Mouse (Mus musculus): ENCODE measurements at regions not wholly inside any gene's neighbourhood (a gene's known extent, or its start where the extent isn't known, plus 50 kb on each side); places are given as distances from the start of the nearest gene placed in this dataset.

DNA sequence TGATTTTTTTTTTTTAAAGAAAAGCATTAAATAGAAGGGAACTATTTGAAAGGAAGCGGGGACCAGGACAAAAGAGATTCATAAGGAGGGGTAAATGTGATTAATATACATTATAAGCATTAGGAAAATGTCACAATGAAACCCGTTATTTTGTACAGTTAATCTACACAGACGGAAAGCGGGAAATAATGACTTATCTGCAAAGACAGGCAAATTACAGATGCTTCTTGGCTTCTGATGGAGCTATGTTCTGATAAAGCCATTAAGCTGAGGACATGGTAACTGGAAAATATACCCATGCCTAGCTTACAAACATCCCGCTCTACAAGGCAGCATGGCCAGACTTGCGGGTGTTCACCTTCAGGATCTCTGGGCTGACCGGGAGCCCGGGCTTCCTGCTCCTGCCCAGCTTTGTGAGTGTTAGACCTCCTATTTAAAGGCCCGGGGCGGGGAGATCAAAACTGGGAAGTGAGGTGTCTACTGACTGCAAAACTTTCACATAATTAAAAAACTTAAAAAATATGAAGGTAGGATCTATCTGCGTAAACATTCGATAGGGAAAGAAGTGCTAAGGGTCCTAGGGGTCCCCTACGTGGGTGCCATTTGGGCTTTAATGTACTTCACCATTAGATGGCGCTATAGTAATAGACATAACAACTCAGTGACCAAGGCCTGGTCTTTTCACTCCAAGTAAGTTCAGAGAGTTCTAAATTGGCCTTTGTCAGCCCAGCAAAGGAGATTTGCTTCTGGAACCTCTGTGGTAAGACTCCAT, 55.5 kb upstream of the Ahctf1 start:
- TF ChIP-seq CTCF (IDR thresholded peaks at IDR 0.05; ENCODE audit: control insufficient read depth, insufficient read depth, insufficient read length) (peak; percentile 6), MYOD1 (IDR thresholded peaks at IDR 0.05; ENCODE audit: control insufficient read depth, insufficient read length, low read depth) (no peak), MAX (IDR thresholded peaks at IDR 0.05) (no peak), CEBPB (IDR thresholded peaks at IDR 0.05; ENCODE audit: low read depth) (no peak), USF1 (IDR thresholded peaks at IDR 0.05; ENCODE audit: low read depth) (no peak), MYOG (IDR thresholded peaks at IDR 0.05; ENCODE audit: control insufficient read depth, extremely low read depth, insufficient read length) (no peak)
